Mouse (Mus musculus) hindbrain, postnatal 0 days (tissue): ENCODE results near the gene Col15a1. TPM values are rescaled to one million over a fixed set of nuclear protein-coding genes. Genes with fewer than 3 reads are reported as not detected.

ENCODE experiments used
- ATAC-seq: fragments of 200-750 bp; cut with Nextera tagmentation; 2 replicates; pipeline ENCODE4 v1.8.0; 2017; ENCODE audit warnings: mild to moderate bottlenecking, moderate TSS enrichment, moderate library complexity
- DNase-seq: peaks from one replicate; pipeline ENCODE4 v3.0.0-alpha.2; 2015; ENCODE audit warnings: low spot score
- H3K27ac ChIP-seq: fragments of 300-500 bp; sonication (generic); 2 replicates; pipeline ENCODE4 v1.5.1; 2014; ENCODE audit warnings: mild to moderate bottlenecking
- H3K27me3 ChIP-seq: fragments of 300-500 bp; sonication (generic); 2 replicates; pipeline ENCODE4 v1.6.1; 2014; ENCODE audit warnings: low read length, mixed read lengths; ENCODE audit not compliant: insufficient read depth
- H3K36me3 ChIP-seq: fragments of 300-500 bp; sonication (generic); 2 replicates; pipeline ENCODE4 v1.6.1; 2014; ENCODE audit warnings: low read length, mixed read lengths; ENCODE audit not compliant: insufficient read depth
- H3K4me1 ChIP-seq: fragments of 300-500 bp; sonication (generic); 2 replicates; pipeline ENCODE4 v1.6.1; 2014; ENCODE audit warnings: antibody characterized with exemption, low read length, mixed read lengths; ENCODE audit not compliant: insufficient read depth
- H3K4me2 ChIP-seq: fragments of 300-500 bp; sonication (generic); 2 replicates; pipeline ENCODE4 v1.6.1; 2014; ENCODE audit warnings: low read depth, mild to moderate bottlenecking, low read length, moderate library complexity, mixed read lengths
- H3K4me3 ChIP-seq: fragments of 300-500 bp; sonication (generic); 2 replicates; pipeline ENCODE4 v1.5.1; 2014; ENCODE audit warnings: low read length
- H3K9ac ChIP-seq: fragments of 300-500 bp; sonication (generic); replicated peaks from 2 replicates; pipeline ENCODE4 v1.6.1; 2014; ENCODE audit warnings: mild to moderate bottlenecking, low read length, moderate library complexity, mixed read lengths
- H3K9me3 ChIP-seq: fragments of 300-500 bp; sonication (generic); 2 replicates; pipeline ENCODE4 v1.6.1; 2016; ENCODE audit warnings: low read length, mixed read lengths
- CTCF ChIP-seq: IDR thresholded peaks from 2 replicates; pipeline ENCODE4 v1.5.1; 2016; ENCODE audit warnings: antibody characterized with exemption, control low read depth, low read depth
- WGBS: fragments of 180-500 bp; shearing (Covaris S2); extraction: QIAGEN DNeasy Blood & Tissue Kit; methylation state at CpG from one replicate; pipeline ENCODE4 v1.1.7; 2014; 5-methylcytosine and 5-hydroxymethylcytosine counted together
- polyA plus RNA-seq: library from polyadenylated mRNA; unstranded; fragments of >200 nt; fragmentation: Nextera tagmentation; extraction: Ambion mirVana; gene quantifications from 2 replicates; pipeline ENCODE4 v1.2.1, GENCODE M21; 2015
- total RNA-seq: library from RNA; depleted of rRNA; stranded (reverse); fragments of >200 nt; gene quantifications from 2 replicates; pipeline ENCODE4 v1.2.3, GENCODE M21; 2014

Col15a1 gene
- total and polyA plus RNA-seq, 2 experiments from 2014 or later = 3.7 to 13.7 TPM

DNA sequence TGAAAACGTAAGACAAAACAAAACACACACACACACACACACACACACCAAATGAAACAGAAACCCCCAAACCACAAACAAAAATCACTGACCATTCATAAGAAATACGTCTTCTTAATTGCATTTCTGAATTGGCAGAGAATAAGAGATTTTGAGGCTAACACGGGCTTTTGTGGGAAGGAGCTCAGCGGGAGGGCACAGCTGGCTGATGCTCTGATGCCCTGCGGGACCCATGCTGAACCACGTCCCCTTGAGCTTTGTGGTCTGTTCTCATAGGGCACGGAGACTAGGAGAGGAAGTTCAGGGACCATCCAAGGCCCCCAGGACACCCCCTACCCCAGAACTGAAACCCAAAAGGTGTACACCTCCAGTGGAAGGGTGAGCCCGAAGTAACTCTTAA is 134.7 kb downstream of the Col15a1 start:
- DNase-seq (no peak), ATAC-seq (no peak)
- Histone ChIP-seq H3K27me3 (no peaks in the 10 kb centered on the region), H3K4me2 (peak overlapping the region; percentile 18; the same call in 1 of the 2 replicates), H3K27ac (no peak overlapping the region), H3K4me1 (no peaks in the 10 kb centered on the region), H3K4me3 (no peak overlapping the region), H3K9me3 (no peaks in the 10 kb centered on the region), H3K36me3 (no peaks in the 10 kb centered on the region), H3K9ac (no peak overlapping the region)
- WGBS = 34% methylated on average over 8 of the region's 8 CpGs
- TF ChIP-seq CTCF = no peak

DNA sequence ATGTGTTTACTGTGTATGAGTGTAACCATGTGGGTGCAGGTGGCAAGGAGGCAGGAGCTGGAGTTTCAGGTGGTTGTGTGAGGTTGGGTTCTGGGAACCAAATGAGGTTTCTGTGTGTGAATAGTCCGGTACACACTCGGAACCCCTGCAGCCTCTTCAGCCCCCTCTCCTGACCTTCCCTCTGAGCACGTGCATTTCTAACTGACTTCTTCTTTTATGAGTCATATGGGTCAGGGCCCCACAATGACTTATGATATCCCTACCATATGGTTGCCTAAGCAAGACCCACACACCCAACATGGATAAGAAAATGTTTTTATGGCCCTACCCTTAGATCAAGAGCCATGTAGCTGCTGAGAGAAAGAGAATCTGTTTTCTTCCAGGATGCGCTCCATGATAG is 139.1 kb downstream of the Col15a1 start:
- Histone ChIP-seq H3K27ac (no peak overlapping the region), H3K4me3 (no peak overlapping the region), H3K9ac (no peak overlapping the region), H3K36me3 (no peaks in the 10 kb centered on the region), H3K9me3 (no peaks in the 10 kb centered on the region), H3K4me1 (no peaks in the 10 kb centered on the region), H3K4me2 (no peak overlapping the region), H3K27me3 (no peaks in the 10 kb centered on the region)
- TF ChIP-seq CTCF = no peak
- WGBS = 67% methylated on average over 4 of the region's 4 CpGs
- DNase-seq (no peak), ATAC-seq (no peak)

DNA sequence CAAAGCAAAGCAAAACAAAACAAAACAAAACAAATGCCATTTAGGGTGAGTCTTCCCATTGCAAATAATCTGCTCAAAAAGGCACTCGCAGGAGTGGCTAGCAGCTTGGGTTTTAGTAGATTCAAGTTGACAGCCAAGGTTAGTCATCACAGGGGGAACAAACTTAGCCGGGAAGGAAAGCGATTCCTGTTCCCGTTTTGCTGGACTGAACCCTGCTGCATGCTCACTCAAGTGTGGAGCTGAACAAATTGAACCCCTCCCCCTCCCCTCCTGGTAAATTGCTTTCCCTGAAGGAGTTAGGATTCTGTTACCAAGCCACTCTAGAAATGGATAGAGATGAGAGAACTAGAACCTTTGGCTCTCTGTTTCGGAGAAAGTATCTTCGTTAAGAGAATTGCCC is 141.8 kb downstream of the Col15a1 start:
- ATAC-seq = no peak
- H3K27ac ChIP-seq = no peak overlapping the region
- H3K27me3 ChIP-seq = no peaks in the 10 kb centered on the region
- H3K4me2 ChIP-seq = no peak overlapping the region
- H3K4me3 ChIP-seq = no peak overlapping the region
- no peaks in the 10 kb centered on the region for H3K36me3 ChIP-seq
- peak; percentile 21 for DNase-seq
- WGBS = 30% methylated on average over 6 of the region's 6 CpGs
- H3K9ac ChIP-seq = no peak overlapping the region
- no peaks in the 10 kb centered on the region for H3K9me3 ChIP-seq
- no peak for TF ChIP-seq CTCF
- H3K4me1 ChIP-seq = peaks cover 5% of the 10 kb centered on the region; the same call in 1 of the 2 replicates

DNA sequence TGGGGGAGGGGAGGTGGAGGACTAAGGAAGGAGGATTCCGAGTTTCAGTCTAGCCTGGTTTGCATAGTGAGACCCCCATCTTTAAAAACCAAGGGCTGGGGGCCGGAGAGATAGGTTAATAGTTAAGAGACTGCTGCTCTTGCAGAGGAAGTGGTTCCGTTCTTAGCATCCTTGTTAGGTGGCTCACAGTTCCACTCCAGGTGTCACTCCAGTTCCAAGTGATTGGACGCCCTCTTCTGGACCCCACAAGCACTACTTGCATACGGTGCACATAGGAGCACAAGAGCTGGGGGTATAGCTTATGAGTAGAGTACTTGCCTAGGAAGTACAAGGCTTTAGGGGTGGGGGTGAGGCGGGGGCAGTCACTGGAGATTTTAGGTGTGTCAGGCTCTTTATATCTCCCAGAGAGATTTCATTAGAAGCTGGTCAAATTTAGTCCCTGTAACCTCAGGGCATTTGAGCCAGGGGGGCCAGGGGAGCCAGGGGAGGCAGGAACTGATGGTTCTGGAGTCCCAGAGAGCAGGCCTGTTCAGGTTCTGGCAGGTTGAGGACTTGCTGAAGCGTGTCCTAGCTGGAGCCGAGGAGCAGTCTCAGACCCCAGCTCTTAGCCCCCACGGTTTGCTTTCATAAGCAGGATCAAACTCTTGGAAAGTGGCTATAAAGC is 143.6 kb downstream of the Col15a1 start:
- WGBS = 21% methylated on average over 9 of the region's 9 CpGs
- peak overlapping the region; percentile 84; the same call in 1 of the 2 replicates for H3K4me3 ChIP-seq
- H3K9ac ChIP-seq = no peak overlapping the region

DNA sequence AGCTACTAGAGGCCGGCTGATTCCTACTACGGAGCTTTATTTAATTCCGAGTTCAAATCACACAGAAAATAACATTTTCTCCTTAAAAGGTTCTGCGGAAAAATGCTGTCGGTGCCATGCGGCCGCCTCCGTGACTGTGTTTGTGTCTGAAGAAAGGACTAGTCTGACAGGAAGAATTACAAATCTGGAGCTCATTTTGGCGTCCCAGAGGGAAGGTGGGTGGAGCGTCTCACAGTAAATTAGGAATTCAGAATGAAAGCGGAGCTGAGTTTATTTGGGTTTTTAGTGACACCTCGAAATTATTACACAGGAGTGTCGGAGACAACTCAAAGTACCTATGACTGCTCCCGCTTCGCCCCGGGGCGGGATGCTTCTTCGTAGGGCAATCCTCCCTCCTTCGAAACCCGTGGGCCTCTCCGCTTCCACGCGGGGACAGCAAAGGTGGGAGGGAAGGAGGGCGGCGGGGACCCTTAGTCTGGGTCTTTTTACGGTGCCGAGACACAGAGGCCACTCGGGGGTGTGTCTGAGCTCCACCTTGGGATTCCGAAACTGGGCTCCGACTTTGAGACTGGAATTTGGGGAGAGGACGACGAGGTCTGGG is 144.2 kb downstream of the Col15a1 start:
- Histone ChIP-seq H3K4me2 (peak overlapping the region; percentile 94), H3K9ac (peak overlapping the region; percentile 74), H3K4me1 (peaks cover 6% of the 10 kb centered on the region; the same call in 1 of the 2 replicates), H3K36me3 (no peaks in the 10 kb centered on the region), H3K4me3 (peak overlapping the region; percentile 84), H3K27ac (peak overlapping the region; percentile 87; the same call in 1 of the 2 replicates), H3K9me3 (no peaks in the 10 kb centered on the region), H3K27me3 (no peaks in the 10 kb centered on the region)
- no peak for TF ChIP-seq CTCF
- ATAC-seq (no peak; the same call in 1 of the 2 replicates), DNase-seq (peak; percentile 57)
- WGBS = under 1% methylated on average over 32 of the region's 32 CpGs

More for the DNA sequence above, 143.6 kb downstream of the Col15a1 start:
- Histone ChIP-seq H3K27ac (no peak overlapping the region), H3K27me3 (no peaks in the 10 kb centered on the region), H3K36me3 (no peaks in the 10 kb centered on the region), H3K4me2 (peak overlapping the region; percentile 94), H3K9me3 (no peaks in the 10 kb centered on the region), H3K4me1 (peaks cover 6% of the 10 kb centered on the region; the same call in 1 of the 2 replicates)
- TF ChIP-seq CTCF = peak; percentile 73
- 0 out of 2 replicates have a peak, but pooled peaks have one; percentile 30 for ATAC-seq
- peak; percentile 81 for DNase-seq

DNA sequence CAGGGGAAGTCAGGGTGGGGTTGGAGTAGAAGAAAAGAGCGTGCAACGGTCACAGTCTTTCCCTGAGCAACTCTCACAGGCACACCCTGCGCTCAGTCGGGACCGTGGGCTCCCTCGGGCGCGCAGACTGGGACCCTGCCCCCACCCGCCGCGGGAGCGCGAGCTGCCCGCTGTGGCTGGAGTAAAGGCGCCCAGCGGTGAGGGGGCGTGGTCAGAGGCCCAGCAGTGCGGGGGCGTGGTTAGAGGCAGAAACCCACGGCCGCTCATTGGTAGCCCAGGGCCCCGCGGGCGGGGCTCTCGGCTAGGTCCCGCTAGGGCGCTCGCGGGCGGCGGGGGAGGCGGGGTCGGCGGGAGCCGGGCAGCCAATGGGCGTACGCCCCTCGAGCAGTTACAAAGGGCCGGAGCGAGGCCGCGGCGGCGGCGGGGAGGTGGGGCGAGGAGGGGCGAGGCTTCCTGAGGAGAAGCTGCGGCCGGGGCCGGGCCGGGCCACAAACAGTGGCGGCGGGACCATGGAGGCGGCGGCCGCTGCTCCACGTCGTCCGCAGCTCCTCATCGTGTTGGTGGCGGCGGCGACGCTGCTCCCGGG is 144.9 kb downstream of the Col15a1 start, which contains the start of gene Tgfbr1:
Gene Tgfbr1, plus strand, starts transcription at position 420 of the 586 bp plus-strand sequence.
- Histone ChIP-seq H3K4me1 (peaks cover 6% of the 10 kb centered on the region; the same call in 1 of the 2 replicates), H3K4me2 (peak within 1 kb of the TSS; percentile 94), H3K27me3 (no peaks in the 10 kb centered on the region), H3K9me3 (no peaks in the 10 kb centered on the region), H3K9ac (peak within 1 kb of the TSS; percentile 74), H3K36me3 (no peaks in the 10 kb centered on the region), H3K4me3 (peak within 1 kb of the TSS; percentile 84), H3K27ac (peak within 1 kb of the TSS; percentile 87)
- ATAC-seq (peak; percentile 99), DNase-seq (peak; percentile 98)
- under 1% methylated on average over 32 of the region's 65 CpGs for WGBS
- TF ChIP-seq CTCF = no peak
